Mouse (Mus musculus): ENCODE measurements around the gene Aars. TPM values are rescaled to one million over a fixed set of nuclear protein-coding genes. Genes with fewer than 3 reads are reported as not detected.
"Not testable (repeated sequence)": the region's sequence is repeated elsewhere in the genome, so short reads cannot be mapped to it uniquely, and the experiment has no call there.

The Aars gene
- total RNA-seq, 2 experiments from 2014 or later, result 114 to 165 TPM

DNA sequence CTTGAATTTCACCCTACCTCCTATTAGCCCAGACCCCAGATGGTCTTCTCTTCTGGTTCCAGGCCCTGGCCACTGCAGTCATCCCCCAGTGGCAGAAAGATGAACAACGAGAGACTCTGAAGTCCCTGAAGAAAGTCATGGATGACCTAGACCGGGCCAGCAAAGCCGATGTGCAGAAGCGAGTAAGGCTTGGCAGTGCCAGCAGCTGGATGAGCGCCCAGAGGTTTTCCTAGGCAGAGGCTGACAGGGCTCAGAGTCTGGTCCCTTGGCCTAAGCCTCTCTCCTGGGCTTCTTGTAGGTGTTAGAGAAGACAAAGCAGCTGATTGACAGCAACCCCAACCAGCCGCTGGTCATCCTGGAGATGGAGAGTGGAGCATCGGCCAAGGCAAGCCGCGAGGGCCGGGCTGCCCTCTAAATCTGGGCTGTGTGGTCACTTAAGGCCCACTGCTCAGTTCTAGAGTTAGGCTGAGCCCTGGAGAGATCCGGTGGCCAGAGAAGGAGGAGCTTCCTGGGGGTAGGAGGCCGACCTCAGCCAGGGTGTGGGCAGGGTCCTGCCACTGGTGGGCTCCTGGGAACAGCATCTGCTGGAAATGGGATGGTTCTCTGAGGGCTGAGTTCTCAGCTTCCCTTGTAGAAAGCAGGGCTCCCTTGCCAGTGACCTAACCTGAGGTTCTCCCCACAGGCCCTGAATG, 21.0 kb downstream of the Aars start:
- peak; percentile 49 to 55 for DNase-seq

DNA sequence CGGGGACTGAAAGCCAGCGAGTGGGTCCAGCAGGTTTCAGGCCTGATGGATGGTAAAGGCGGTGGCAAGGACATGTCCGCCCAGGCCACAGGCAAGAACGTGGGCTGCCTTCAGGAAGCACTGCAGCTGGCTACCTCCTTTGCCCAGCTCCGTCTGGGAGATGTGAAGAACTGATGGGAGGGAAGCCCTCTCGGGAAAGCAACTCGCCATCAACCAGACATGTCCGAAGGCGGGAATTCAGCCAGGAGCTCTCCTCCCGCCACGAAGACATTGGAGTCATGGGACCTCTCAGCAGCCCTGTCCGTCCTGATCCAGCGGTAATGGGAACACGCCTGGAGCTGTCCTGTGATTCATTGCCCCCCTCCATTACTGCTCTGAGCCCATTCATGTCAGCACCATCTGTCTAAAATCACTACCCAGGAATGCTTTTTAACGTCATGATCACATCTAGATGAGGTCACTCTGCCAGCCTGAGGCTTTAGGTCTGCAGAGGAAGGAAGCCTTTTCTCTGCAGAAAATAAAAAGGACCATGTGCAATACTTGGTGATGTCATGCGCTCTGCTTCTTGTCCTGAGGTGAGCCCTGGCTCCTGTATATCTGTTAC, 22.2 kb downstream of the Aars start:
- DNase-seq, result no peak

DNA sequence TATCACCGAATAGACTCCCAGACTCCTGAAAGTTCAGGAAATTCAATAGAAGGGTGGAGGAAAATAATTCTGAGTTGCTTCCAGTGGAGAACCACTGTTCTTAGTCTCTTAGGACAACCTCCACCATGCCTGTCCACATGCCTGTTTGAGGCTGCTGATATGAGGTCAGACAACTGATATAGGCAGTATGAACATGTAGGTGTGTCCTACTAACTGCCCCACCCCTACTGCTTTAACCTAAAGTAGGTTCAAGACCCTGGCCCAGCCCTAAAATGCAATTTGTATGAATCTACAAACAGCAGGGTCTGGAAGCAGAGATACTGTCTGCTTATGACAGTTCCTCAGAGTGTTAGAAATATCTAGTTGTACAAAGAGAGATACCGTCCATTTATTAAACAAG, 22.7 kb downstream of the Aars start:
- no peak for DNase-seq

DNA sequence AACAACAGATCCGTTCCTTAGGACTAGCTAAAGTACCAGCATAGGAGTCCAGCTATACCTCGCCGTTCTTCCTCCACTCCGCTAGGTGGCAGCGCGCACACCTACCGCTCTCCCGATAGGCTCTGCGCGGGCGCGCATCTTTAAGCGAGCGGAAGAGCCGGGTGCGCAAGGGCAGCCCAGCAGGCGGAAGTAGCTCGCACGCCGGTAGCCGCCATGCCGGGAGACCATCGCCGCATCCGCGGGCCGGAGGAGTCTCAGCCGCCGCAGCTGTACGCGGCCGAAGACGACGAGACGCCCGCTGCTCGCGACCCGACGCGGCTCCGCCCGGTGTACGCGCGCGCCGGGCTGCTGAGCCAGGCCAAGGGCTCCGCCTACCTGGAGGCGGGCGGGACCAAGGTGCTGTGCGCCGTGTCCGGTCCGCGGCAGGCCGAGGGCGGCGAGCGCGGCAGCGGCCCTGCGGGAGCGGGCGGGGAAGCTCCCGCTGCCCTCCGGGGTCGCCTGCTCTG, 23.3 kb downstream of the Aars start, which contains the start of gene Exosc6:
Gene Exosc6, plus strand, starts transcription at position 182 of the 506 bp plus-strand sequence.
- DNase-seq, result peak; percentile 93

DNA sequence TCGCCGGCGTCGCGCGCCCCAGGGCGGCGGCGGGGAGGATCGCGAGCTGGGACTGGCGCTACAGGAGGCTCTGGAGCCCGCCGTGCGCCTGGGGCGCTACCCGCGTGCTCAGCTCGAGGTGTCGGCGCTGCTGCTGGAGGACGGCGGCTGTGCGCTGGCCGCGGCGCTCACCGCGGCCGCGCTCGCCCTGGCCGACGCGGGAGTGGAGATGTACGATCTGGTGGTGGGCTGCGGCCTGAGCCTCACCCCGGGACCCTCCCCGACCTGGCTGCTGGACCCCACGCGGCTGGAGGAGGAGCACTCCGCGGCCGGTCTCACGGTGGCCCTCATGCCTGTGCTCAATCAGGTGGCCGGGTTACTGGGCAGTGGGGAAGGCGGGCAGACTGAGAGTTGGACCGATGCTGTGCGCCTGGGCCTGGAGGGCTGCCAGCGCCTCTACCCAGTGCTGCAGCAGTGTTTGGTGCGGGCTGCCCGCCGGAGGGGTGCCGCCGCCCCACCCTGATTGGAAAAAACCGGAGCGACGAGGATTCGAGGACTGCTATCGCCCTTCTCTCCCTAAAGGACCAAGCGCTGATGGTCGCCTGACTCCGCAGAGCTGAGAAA, 23.8 kb downstream of the Aars start:
- peak; percentile 68 to 75 for DNase-seq

GRCm38 (mm10) chr8:111058946-111059572, 26.1 kb downstream of the Aars start:
- DNase-seq, result no peak

GRCm38 (mm10) chr8:111061688-111062071, 28.7 kb downstream of the Aars start:
- no peak for DNase-seq

- peak; percentile 84 to 87 for DNase-seq
Observed at GRCm38 (mm10) chr8:111062072-111062757, 29.3 kb downstream of the Aars start.

GRCm38 (mm10) chr8:111062893-111063292, 29.9 kb downstream of the Aars start:
- DNase-seq, result no peak

GRCm38 (mm10) chr8:111066308-111066707, 33.4 kb downstream of the Aars start:
- DNase-seq, result no peak

DNA sequence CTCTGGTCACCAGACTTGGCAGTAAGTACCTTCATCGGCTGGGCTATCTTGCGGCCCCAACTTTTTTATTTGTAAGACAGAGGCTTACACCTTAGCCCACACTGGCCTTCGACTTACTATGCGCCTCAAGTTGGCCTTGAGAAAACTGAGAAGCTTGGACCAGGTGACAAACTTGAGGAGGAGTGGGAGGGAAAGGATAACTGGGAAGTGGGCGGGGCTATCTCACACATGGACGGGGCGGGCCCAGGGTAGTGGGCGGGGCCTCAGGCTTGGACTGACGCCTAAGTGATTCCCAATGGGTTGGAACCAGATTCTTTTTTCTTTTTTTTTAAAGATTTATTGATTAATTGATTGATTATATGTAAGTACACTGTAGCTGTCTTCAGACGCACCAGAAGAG, 34.5 kb downstream of the Aars start:
- no peak for DNase-seq

- DNase-seq, result not testable (repeated sequence)
Observed at GRCm38 (mm10) chr8:111068660-111069059, 35.7 kb downstream of the Aars start.

DNA sequence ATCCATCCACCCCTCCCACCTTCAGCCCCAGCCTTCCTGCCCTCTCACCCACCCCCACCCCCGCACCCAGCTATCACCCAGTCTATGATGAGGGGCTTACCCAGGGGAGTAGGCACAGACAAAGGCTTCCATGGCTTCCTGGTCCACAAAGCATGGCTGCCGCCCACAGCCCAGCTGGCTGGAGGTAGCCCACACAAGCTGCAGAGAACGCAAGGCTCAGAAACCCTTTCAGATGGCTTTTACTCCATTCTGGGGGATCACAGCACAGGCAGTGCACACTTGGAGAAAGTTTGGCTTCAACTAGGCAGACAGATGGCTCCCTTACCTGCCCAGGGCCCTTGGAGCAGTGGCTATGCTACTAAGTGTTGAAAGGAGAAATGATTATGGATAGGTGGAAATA, 43.0 kb downstream of the Aars start:
- no peak for DNase-seq

- no peak for DNase-seq
Observed at GRCm38 (mm10) chr8:111079461-111079860, 46.5 kb downstream of the Aars start.

DNA sequence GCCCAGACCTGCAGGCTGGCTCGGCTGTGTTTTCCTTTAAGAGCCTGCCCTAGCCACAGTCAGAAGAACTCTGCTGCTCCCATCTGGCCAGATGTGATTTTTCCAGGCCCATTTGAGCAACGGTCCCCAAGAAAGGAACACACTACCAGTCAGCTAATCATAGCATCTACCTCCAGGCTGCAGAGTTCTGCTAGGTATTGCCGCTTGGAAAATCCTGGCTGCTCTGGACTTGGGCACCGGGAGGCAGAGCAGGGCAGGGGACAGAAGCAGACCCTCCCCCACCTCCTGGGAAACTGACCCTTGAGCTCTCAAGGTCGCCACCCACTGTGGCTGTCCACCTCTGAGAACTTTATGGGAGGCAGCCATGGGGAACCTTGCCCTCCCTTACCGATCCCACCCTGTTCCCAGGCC, 46.9 kb downstream of the Aars start:
- peak; percentile 55 to 64 for DNase-seq

GRCm38 (mm10) chr8:111081580-111082258, 48.8 kb downstream of the Aars start:
- no peak for DNase-seq

- not testable (repeated sequence) for DNase-seq
Observed at GRCm38 (mm10) chr8:111083936-111084335, 51.0 kb downstream of the Aars start.

DNA sequence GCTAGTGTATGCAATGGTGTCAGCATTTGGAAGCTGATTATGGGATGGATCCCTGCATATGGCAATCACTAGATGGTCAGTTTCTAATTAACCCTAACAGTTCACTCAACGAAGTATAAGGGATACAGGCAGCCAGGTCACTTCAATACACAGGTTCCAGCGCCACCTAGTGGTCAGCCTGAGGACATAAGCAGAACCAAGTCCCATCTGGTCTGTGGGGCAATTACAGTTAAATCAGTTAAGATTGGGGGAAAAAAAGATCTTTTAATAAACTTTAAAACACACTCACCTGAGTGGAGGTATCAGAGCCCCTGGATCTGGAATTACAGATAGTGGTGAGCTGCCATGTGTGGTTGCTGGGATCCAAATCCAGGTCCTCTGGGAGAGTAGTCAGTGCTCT, 57.2 kb downstream of the Aars start:
- peak; percentile 80 to 86 for DNase-seq

DNA sequence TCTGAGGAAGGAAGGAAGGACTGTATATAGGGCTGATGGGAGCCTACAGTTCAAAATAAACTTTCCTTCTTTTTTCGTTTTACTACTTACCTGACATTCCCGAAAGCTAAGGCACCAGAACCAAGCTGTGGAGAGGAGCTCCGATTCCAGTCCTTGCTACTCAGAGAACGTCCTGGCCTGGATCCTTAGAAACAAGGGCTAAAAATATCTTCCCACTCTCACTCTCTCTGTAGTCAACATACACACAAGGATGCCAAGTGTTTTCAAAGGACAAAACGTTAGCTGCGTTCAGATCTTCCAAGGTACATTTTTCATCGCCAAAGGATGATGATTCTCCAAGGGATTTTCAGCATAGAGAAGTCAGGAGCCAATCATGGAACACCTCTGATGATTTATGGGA, 58.8 kb downstream of the Aars start:
- DNase-seq, result no peak

DNA sequence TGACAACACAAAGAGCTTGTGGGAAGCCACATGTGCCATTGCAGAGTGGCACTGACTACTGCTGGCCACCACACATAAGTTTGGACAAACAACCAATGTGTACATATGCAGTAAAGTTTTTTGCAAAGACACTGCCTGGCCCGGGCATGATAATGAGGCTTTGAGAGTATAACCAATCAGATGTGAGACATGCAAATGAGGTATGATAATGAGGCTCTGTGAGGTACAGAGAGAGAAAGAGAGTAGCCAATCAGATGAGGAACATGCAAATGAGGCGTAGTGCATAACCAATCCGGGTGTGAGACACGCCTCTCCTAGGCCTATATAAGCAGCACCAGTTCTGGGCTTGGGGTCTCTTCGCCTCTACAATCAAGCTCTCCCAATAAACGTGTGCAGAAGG, 59.4 kb downstream of the Aars start, which contains the start of gene Clec18a:
Gene Clec18a, minus strand, starts transcription at position 101 of the 400 bp plus-strand sequence.
- DNase-seq, result not testable (repeated sequence)

Measured in adrenal gland, postnatal 36 days (tissue).